Mouse (Mus musculus) liver, postnatal 0 days (tissue): Measurements from ENCODE around the gene 0610030E20Rik. TPM values are rescaled to one million over a fixed set of nuclear protein-coding genes. Genes with fewer than 3 reads are reported as not detected.

Experiments
- ATAC-seq: fragments of 200-750 bp; cut with Nextera tagmentation; 2 replicates; pipeline ENCODE4 v1.8.0; 2017; ENCODE audit warnings: mild to moderate bottlenecking, moderate library complexity
- DNase-seq: peaks from one replicate; pipeline ENCODE4 v3.0.0-alpha.2; 2016
- H3K27ac ChIP-seq: fragments of 300-500 bp; sonication (generic); 2 replicates; pipeline ENCODE4 v1.5.1; 2014; ENCODE audit warnings: antibody characterized with exemption, moderate library complexity, mild to moderate bottlenecking, low read depth
- H3K27me3 ChIP-seq: fragments of 300-500 bp; sonication (generic); 2 replicates; pipeline ENCODE4 v1.6.1; 2014; ENCODE audit warnings: low read length, control low read depth, mixed read lengths; ENCODE audit not compliant: insufficient read depth
- H3K36me3 ChIP-seq: fragments of 300-500 bp; sonication (generic); replicated peaks from 2 replicates; pipeline ENCODE4 v1.6.1; 2014; ENCODE audit warnings: mild to moderate bottlenecking, control low read depth, low read length, moderate library complexity, mixed read lengths; ENCODE audit not compliant: insufficient read depth
- H3K4me1 ChIP-seq: fragments of 300-500 bp; sonication (generic); 2 replicates; pipeline ENCODE4 v1.6.1; 2014; ENCODE audit warnings: antibody characterized with exemption, mild to moderate bottlenecking, control low read depth; ENCODE audit not compliant: insufficient read depth
- H3K4me2 ChIP-seq: fragments of 300-500 bp; sonication (generic); 2 replicates; pipeline ENCODE4 v1.6.1; 2014; ENCODE audit warnings: low read depth, mild to moderate bottlenecking, low read length, moderate library complexity, mixed read lengths
- H3K4me3 ChIP-seq: fragments of 300-500 bp; sonication (generic); 2 replicates; pipeline ENCODE4 v1.5.1; 2014; ENCODE audit warnings: low read depth, low read length
- H3K9ac ChIP-seq: fragments of 300-500 bp; sonication (generic); replicated peaks from 2 replicates; pipeline ENCODE4 v1.6.1; 2014; ENCODE audit warnings: mild to moderate bottlenecking, moderate library complexity
- H3K9me3 ChIP-seq: fragments of 300-500 bp; sonication (generic); 2 replicates; pipeline ENCODE4 v1.6.1; 2016; ENCODE audit warnings: mild to moderate bottlenecking, control low read depth, low read length, mixed read lengths
- CTCF ChIP-seq: sonication (generic); IDR thresholded peaks from 2 replicates; pipeline ENCODE4 v1.5.1; 2016; ENCODE audit warnings: antibody characterized with exemption, low read depth
- EP300 ChIP-seq: IDR thresholded peaks from 2 replicates; pipeline ENCODE4 v1.6.1; 2016; ENCODE audit warnings: antibody characterized with exemption, low read depth, mild to moderate bottlenecking
- WGBS: fragments of 180-500 bp; shearing (Covaris S2); extraction: QIAGEN DNeasy Blood & Tissue Kit; methylation state at CpG from one replicate; pipeline ENCODE4 v1.1.7; 2014; ENCODE audit not compliant: insufficient replicate concordance; 5-methylcytosine and 5-hydroxymethylcytosine counted together
- polyA plus RNA-seq: library from polyadenylated mRNA; unstranded; fragments of >200 nt; fragmentation: Nextera tagmentation; extraction: Ambion mirVana; gene quantifications from 2 replicates; pipeline ENCODE4 v1.2.1, GENCODE M21; 2015

Gene 0610030E20Rik
- polyA plus RNA-seq, 1 experiment from 2014 or later = 13.3 TPM

- H3K4me2 ChIP-seq = no peak overlapping the region
- no peak overlapping the region for H3K9ac ChIP-seq
- 82% methylated on average over 2 of the region's 2 CpGs for WGBS
- no peak for TF ChIP-seq EP300
- TF ChIP-seq CTCF = no peak
- H3K27me3 ChIP-seq = no peaks in the 10 kb centered on the region
- H3K4me3 ChIP-seq = no peak overlapping the region
- no peaks in the 10 kb centered on the region for H3K9me3 ChIP-seq
- H3K36me3 ChIP-seq = peaks cover 45% of the 10 kb centered on the region
- H3K4me1 ChIP-seq = 0 out of 2 replicates have a peak, but pooled peaks cover 2% of the 10 kb centered on the region
- no peak overlapping the region for H3K27ac ChIP-seq
- DNase-seq = no peak
- no peak for ATAC-seq
These were observed 31.7 kb upstream of the 0610030E20Rik start for GRCm38 (mm10) chr6:72315384-72315783.

GRCm38 (mm10) chr6:72316044-72316443 is 31.1 kb upstream of the 0610030E20Rik start:
- Histone ChIP-seq H3K27me3 (no peaks in the 10 kb centered on the region), H3K9me3 (no peaks in the 10 kb centered on the region), H3K4me2 (no peak overlapping the region), H3K4me3 (no peak overlapping the region), H3K4me1 (0 out of 2 replicates have a peak, but pooled peaks cover 2% of the 10 kb centered on the region), H3K36me3 (peaks cover 52% of the 10 kb centered on the region), H3K9ac (no peak overlapping the region), H3K27ac (no peak overlapping the region)
- no peak for DNase-seq
- no peak for TF ChIP-seq EP300
- TF ChIP-seq CTCF = peak; percentile 9; the same call in 1 of the 2 replicates
- no peak for ATAC-seq
- WGBS = 72% methylated on average over 1 of the region's 1 CpGs

DNA sequence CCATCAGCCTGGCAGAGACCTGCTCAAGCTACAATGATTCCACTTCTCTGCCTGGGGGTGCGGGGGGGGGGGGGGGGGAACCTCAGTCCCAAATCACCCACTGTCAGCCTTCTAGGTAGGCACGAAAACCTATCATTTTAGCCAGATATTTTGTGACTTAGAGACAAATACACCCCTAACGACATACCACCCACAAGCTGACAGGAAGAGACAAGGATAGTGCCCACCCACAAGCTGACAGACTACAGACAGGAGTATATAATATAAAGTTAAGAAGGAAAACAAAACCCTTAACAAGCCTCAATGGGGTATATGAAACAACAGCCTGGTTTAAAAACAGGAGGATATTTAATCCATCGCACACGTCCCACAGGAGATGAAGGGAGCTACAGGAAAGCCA is 28.7 kb upstream of the 0610030E20Rik start:
- ATAC-seq = peak; percentile 62
- no peak overlapping the region for H3K4me3 ChIP-seq
- H3K4me1 ChIP-seq = 0 out of 2 replicates have a peak, but pooled peaks cover 2% of the 10 kb centered on the region
- 0 out of 2 replicates have a peak overlapping the region, but pooled peaks have one; percentile 5 for H3K27ac ChIP-seq
- H3K27me3 ChIP-seq = no peaks in the 10 kb centered on the region
- 75% methylated on average over 4 of the region's 5 CpGs for WGBS
- H3K9ac ChIP-seq = no peak overlapping the region
- no peaks in the 10 kb centered on the region for H3K9me3 ChIP-seq
- H3K36me3 ChIP-seq = peaks cover 68% of the 10 kb centered on the region
- TF ChIP-seq CTCF (no peak), EP300 (no peak)
- DNase-seq = no peak
- H3K4me2 ChIP-seq = no peak overlapping the region

DNA sequence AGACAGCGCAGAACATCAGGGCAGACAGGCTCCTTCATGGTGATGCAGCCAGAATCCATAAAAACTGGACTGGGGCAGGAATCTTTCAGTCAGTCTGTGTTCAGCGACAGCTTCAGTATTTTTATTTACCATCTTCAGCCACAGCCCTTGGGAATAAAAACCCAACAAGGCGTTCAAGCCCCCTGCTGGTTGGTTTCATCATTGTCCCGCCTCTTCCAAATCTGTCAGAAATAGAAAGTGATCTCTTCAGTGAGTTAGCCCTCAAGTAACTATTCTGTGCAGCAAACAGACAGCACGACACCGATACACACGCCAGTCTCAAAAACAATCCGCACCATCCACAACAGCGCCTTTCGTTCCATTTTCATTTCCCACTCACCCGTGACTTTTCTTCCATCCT is 28.1 kb upstream of the 0610030E20Rik start:
- no peak overlapping the region for H3K4me2 ChIP-seq
- 71% methylated on average over 11 of the region's 11 CpGs for WGBS
- H3K27me3 ChIP-seq = no peaks in the 10 kb centered on the region
- H3K9me3 ChIP-seq = no peaks in the 10 kb centered on the region
- DNase-seq = peak; percentile 72
- H3K36me3 ChIP-seq = peaks cover 71% of the 10 kb centered on the region
- TF ChIP-seq EP300 (no peak), CTCF (peak; percentile 72)
- no peak overlapping the region for H3K4me3 ChIP-seq
- H3K27ac ChIP-seq = no peak overlapping the region
- H3K9ac ChIP-seq = no peak overlapping the region
- H3K4me1 ChIP-seq = 0 out of 2 replicates have a peak, but pooled peaks cover 2% of the 10 kb centered on the region
- ATAC-seq = no peak

DNA sequence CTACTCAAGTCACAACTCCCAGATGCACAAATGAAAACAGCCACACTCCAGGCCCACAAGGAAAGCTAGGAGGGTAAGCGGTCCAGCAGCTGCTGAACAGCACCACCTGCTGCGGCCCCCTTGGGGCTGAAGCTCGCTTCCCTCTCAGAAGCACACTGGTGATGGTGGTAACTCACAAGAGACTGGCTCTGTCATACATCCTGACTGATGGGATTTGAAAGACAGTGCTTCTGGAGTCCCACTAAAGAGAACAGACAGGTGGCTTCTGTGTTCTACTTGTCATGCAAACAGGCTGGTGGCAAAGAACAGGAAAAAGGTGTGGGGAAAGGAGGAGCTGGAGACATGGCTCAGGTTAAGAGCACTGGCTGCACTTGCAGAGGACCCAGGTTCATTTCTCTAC is 24.2 kb upstream of the 0610030E20Rik start:
- Histone ChIP-seq H3K27ac (no peak overlapping the region), H3K9ac (no peak overlapping the region), H3K9me3 (no peaks in the 10 kb centered on the region), H3K27me3 (no peaks in the 10 kb centered on the region), H3K4me1 (no peaks in the 10 kb centered on the region), H3K4me2 (no peak overlapping the region), H3K4me3 (no peak overlapping the region), H3K36me3 (peaks cover 81% of the 10 kb centered on the region)
- ATAC-seq (no peak), DNase-seq (no peak)
- TF ChIP-seq EP300 (no peak), CTCF (no peak)
- WGBS = 100% methylated on average over 3 of the region's 3 CpGs

DNA sequence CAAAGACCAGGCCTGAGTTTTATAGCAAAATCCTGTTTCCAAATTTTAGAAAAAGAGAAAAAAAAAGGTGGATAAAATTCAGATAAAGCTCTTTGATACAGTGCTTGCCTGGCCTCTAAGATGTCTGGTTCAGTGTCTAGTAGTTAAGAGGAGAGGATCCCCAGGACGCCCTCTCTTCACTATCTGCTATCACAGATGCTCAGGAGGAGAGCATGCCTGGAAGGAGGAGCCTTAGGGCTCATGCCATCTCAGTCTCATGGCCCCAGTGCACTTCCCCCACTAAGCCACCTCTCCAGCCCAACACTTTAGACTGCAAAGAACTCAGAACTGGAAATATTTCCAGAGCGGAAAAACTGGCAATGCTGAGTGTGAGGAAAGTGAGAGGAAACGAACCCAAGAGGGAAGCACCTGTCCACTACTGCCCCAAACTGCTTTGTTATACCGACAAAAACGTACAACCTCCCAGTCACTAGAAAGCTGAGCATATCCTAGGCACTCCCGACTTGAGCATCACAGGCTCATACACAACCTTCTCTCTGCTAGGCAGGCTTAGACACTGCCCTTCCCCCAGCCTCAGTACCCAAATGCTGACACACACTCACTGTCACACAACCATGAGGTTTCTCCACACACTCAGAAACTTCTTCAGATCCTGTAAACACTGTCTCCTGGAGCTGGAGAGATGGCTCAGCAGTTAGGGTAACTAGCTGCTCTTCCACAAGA is 23.2 kb upstream of the 0610030E20Rik start:
- H3K27ac ChIP-seq = peak overlapping the region; percentile 64
- no peak overlapping the region for H3K4me2 ChIP-seq

More for the DNA sequence above, 23.2 kb upstream of the 0610030E20Rik start:
- peak; percentile 90 for ATAC-seq
- TF ChIP-seq CTCF = no peak
- peak; percentile 37; the same call in 1 of the 2 replicates for TF ChIP-seq EP300
- no peak overlapping the region for H3K4me3 ChIP-seq
- no peak for DNase-seq
- 72% methylated on average over 6 of the region's 6 CpGs for WGBS
- no peaks in the 10 kb centered on the region for H3K4me1 ChIP-seq
- peaks cover 81% of the 10 kb centered on the region for H3K36me3 ChIP-seq
- H3K27me3 ChIP-seq = no peaks in the 10 kb centered on the region
- H3K9me3 ChIP-seq = no peaks in the 10 kb centered on the region
- H3K9ac ChIP-seq = no peak overlapping the region
